Mouse (Mus musculus): ENCODE measurements around the gene Mrpl53. TPM values are rescaled to one million over a fixed set of nuclear protein-coding genes. Genes with fewer than 3 reads are reported as not detected.

Gene Mrpl53
- polyA plus RNA-seq (2015; fragmentation: Nextera tagmentation; extraction: Ambion mirVana): 113 and 115 TPM in 2 replicates

- peak within 1 kb of the TSS; percentile 85 for H3K4me3 ChIP-seq (ENCODE audit: low read depth, low read length)
- ATAC-seq: peak; percentile 80
- H3K36me3 ChIP-seq (ENCODE audit: control insufficient read depth, insufficient read depth): peaks cover 11% of the 10 kb centered on the region; the same call in 1 of the 2 replicates
- peak within 1 kb of the TSS; percentile 92 for H3K9ac ChIP-seq (ENCODE audit: low read depth, low read length)
- under 1% methylated on average over 76 of the region's 76 CpGs for WGBS
- TF ChIP-seq CTCF (IDR thresholded peaks at IDR 0.05; ENCODE audit: low read depth): no peak
- H3K27ac ChIP-seq (ENCODE audit: low read depth, low read length): peak within 1 kb of the TSS; percentile 79
- no peaks in the 10 kb centered on the region for H3K27me3 ChIP-seq (replicated peaks; ENCODE audit: control insufficient read depth, insufficient read depth, low read length)
- H3K4me2 ChIP-seq (replicated peaks; ENCODE audit: low read depth): peak within 1 kb of the TSS; percentile 90
- H3K9me3 ChIP-seq (ENCODE audit: control insufficient read depth): no peaks in the 10 kb centered on the region
- 0 out of 2 replicates have a peak, but pooled peaks cover 3% of the 10 kb centered on the region for H3K4me1 ChIP-seq (replicated peaks; ENCODE audit: control insufficient read depth, insufficient read depth, low read length)
Measured at GRCm38 (mm10) chr6:83108762-83109668, at the start of gene Mrpl53. Mrpl53 (plus strand) TSS chr6:83109040.

GRCm38 (mm10) chr6:83065995-83066394 is 42.8 kb upstream of the Mrpl53 start:
- Histone ChIP-seq H3K36me3 (ENCODE audit: control insufficient read depth, insufficient read depth) (peaks cover 11% of the 10 kb centered on the region; the same call in 1 of the 2 replicates), H3K9ac (ENCODE audit: low read depth, low read length) (no peak overlapping the region), H3K27ac (ENCODE audit: low read depth, low read length) (no peak overlapping the region), H3K9me3 (ENCODE audit: control insufficient read depth) (no peaks in the 10 kb centered on the region), H3K4me3 (ENCODE audit: low read depth, low read length) (no peak overlapping the region), H3K4me2 (replicated peaks; ENCODE audit: low read depth) (no peak overlapping the region), H3K27me3 (replicated peaks; ENCODE audit: control insufficient read depth, insufficient read depth, low read length) (peaks cover 79% of the 10 kb centered on the region), H3K4me1 (replicated peaks; ENCODE audit: control insufficient read depth, insufficient read depth, low read length) (no peaks in the 10 kb centered on the region; the same call in 1 of the 2 replicates)
- WGBS: 42% methylated on average over 8 of the region's 8 CpGs
- no peak for TF ChIP-seq CTCF (IDR thresholded peaks at IDR 0.05; ENCODE audit: low read depth)
- ATAC-seq: no peak

- no peaks in the 10 kb centered on the region; the same call in 1 of the 2 replicates for H3K4me1 ChIP-seq (replicated peaks; ENCODE audit: control insufficient read depth, insufficient read depth, low read length)
- H3K9me3 ChIP-seq (ENCODE audit: control insufficient read depth): no peaks in the 10 kb centered on the region
- no peak for TF ChIP-seq CTCF (IDR thresholded peaks at IDR 0.05; ENCODE audit: low read depth)
- H3K4me3 ChIP-seq (ENCODE audit: low read depth, low read length): no peak overlapping the region
- H3K36me3 ChIP-seq (ENCODE audit: control insufficient read depth, insufficient read depth): peaks cover 7% of the 10 kb centered on the region; the same call in 1 of the 2 replicates
- no peak overlapping the region for H3K27ac ChIP-seq (ENCODE audit: low read depth, low read length)
- H3K27me3 ChIP-seq (replicated peaks; ENCODE audit: control insufficient read depth, insufficient read depth, low read length): peaks cover 83% of the 10 kb centered on the region
- 49% methylated on average over 6 of the region's 6 CpGs for WGBS
- no peak for ATAC-seq
- H3K9ac ChIP-seq (ENCODE audit: low read depth, low read length): no peak overlapping the region
- H3K4me2 ChIP-seq (replicated peaks; ENCODE audit: low read depth): no peak overlapping the region
Measured at GRCm38 (mm10) chr6:83066441-83066840, 42.4 kb upstream of the Mrpl53 start.

GRCm38 (mm10) chr6:83068221-83068620 is 40.6 kb upstream of the Mrpl53 start:
- Histone ChIP-seq H3K27me3 (replicated peaks; ENCODE audit: control insufficient read depth, insufficient read depth, low read length) (peaks cover 92% of the 10 kb centered on the region), H3K9ac (ENCODE audit: low read depth, low read length) (no peak overlapping the region), H3K4me3 (ENCODE audit: low read depth, low read length) (peak overlapping the region; percentile 39), H3K27ac (ENCODE audit: low read depth, low read length) (no peak overlapping the region), H3K4me2 (replicated peaks; ENCODE audit: low read depth) (peak overlapping the region; percentile 63), H3K9me3 (ENCODE audit: control insufficient read depth) (no peaks in the 10 kb centered on the region), H3K36me3 (ENCODE audit: control insufficient read depth, insufficient read depth) (no peaks in the 10 kb centered on the region; the same call in 1 of the 2 replicates), H3K4me1 (replicated peaks; ENCODE audit: control insufficient read depth, insufficient read depth, low read length) (no peaks in the 10 kb centered on the region; the same call in 1 of the 2 replicates)
- ATAC-seq: no peak
- 13% methylated on average over 8 of the region's 8 CpGs for WGBS
- TF ChIP-seq CTCF (IDR thresholded peaks at IDR 0.05; ENCODE audit: low read depth): no peak

DNA sequence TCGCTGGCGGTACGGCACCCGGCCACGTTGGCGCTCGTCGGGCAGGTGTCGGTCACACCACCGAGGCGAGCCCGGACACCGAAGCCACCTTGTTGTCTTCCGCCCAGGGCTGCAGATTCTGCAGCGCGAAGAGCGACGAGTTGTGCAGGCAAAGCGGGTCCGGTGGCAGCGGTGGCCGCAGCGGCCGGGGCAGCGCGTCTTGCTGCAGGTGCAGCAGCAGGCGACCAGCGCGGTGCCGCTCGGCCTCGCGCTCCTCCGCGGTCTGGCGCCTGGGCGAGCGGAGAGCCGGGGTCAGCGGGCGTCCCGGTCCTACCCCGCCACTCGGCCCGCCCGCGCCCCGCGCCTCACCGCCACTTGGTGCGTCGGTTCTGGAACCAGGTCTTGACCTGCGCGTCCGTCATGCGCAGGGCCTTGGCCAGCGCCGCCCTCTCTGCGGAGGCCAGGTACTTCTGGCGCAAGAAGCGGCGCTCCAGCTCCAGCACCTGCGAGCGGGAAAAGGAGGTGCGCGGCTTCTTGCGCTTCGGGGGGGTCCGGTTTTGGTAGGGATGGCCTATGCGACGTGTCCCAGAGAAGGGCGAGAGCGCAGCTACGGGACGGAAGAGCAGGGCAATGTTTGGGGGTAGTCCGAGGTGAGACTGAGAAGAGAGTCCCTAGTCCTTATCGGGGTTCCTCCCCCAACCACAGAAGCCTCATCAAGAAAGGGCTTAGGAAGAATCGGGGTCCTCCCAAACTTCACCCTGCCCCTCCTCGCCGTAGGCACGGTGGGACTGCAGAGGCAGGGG is 39.9 kb upstream of the Mrpl53 start:
- no peak overlapping the region for H3K27ac ChIP-seq (ENCODE audit: low read depth, low read length)
- H3K36me3 ChIP-seq (ENCODE audit: control insufficient read depth, insufficient read depth): no peaks in the 10 kb centered on the region; the same call in 1 of the 2 replicates
- ATAC-seq: no peak
- TF ChIP-seq CTCF (IDR thresholded peaks at IDR 0.05; ENCODE audit: low read depth): no peak
- peaks cover 91% of the 10 kb centered on the region for H3K27me3 ChIP-seq (replicated peaks; ENCODE audit: control insufficient read depth, insufficient read depth, low read length)
- H3K4me3 ChIP-seq (ENCODE audit: low read depth, low read length): peak overlapping the region; percentile 39
- WGBS: 1% methylated on average over 78 of the region's 81 CpGs
- H3K9ac ChIP-seq (ENCODE audit: low read depth, low read length): no peak overlapping the region
- H3K4me2 ChIP-seq (replicated peaks; ENCODE audit: low read depth): peak overlapping the region; percentile 63
- no peaks in the 10 kb centered on the region for H3K9me3 ChIP-seq (ENCODE audit: control insufficient read depth)
- no peaks in the 10 kb centered on the region; the same call in 1 of the 2 replicates for H3K4me1 ChIP-seq (replicated peaks; ENCODE audit: control insufficient read depth, insufficient read depth, low read length)

Data from intestine, postnatal 0 days (tissue).